Mouse (Mus musculus) cerebellum, postnatal 36 days (tissue): ENCODE data around the gene Chn2.
A peak's percentile ranks its signal among the peaks of the same experiment; 100 is the strongest.

ENCODE experiments used
- DNase-seq, 2 experiments: peaks; one replicate each; pipeline ENCODE4 v3.0.0; 2021 to 2022; ENCODE audit warnings: mixed read lengths in 2 of 2

The Chn2 gene

GRCm38 (mm10) chr6:54305777-54306176 is 266.4 kb downstream of the Chn2 start:
- no peak for DNase-seq

GRCm38 (mm10) chr6:54313071-54313470 is 273.7 kb downstream of the Chn2 start:
- DNase-seq: no peak

GRCm38 (mm10) chr6:54318618-54319017 is 279.3 kb downstream of the Chn2 start:
- DNase-seq: no peak

GRCm38 (mm10) chr6:54319198-54319597 is 279.8 kb downstream of the Chn2 start:
- no peak for DNase-seq

- no peak for DNase-seq
Measured at GRCm38 (mm10) chr6:54320236-54320635, 280.9 kb downstream of the Chn2 start.

GRCm38 (mm10) chr6:54325246-54325885 is 286.0 kb downstream of the Chn2 start, which contains the start of gene Prr15:
TSS of gene Prr15 (plus strand) at chr6:54325835.
- DNase-seq: no peak

- peak; percentile 66 to 70 for DNase-seq
Measured at GRCm38 (mm10) chr6:54326671-54327625, 287.6 kb downstream of the Chn2 start.

- peak; percentile 63 to 73 for DNase-seq
Measured at GRCm38 (mm10) chr6:54327626-54328003, 288.3 kb downstream of the Chn2 start.

GRCm38 (mm10) chr6:54328783-54329182 is 289.4 kb downstream of the Chn2 start:
- no peak for DNase-seq

- DNase-seq: no peak
Measured at GRCm38 (mm10) chr6:54329598-54329997, 290.2 kb downstream of the Chn2 start.

GRCm38 (mm10) chr6:54330166-54330565 is 290.8 kb downstream of the Chn2 start:
- DNase-seq: no peak

- DNase-seq: no peak
Measured at GRCm38 (mm10) chr6:54331765-54332164, 292.4 kb downstream of the Chn2 start.

GRCm38 (mm10) chr6:54332203-54332602 is 292.8 kb downstream of the Chn2 start:
- no peak for DNase-seq

GRCm38 (mm10) chr6:54333116-54333651 is 293.8 kb downstream of the Chn2 start:
- peak in 1 of 2 experiments; percentile 20 for DNase-seq

GRCm38 (mm10) chr6:54333652-54334396 is 294.5 kb downstream of the Chn2 start:
- peak; percentile 82 to 84 for DNase-seq

GRCm38 (mm10) chr6:54337321-54337720 is 298.0 kb downstream of the Chn2 start:
- peak; percentile 79 to 80 for DNase-seq

- no peak for DNase-seq
Measured at GRCm38 (mm10) chr6:54341133-54341532, 301.8 kb downstream of the Chn2 start.

- DNase-seq: no peak
Measured at GRCm38 (mm10) chr6:54342223-54342622, 302.9 kb downstream of the Chn2 start.
